Mouse (Mus musculus) heart, postnatal 10 days (tissue): ENCODE results near the gene C9. TPM values are rescaled to one million over a fixed set of nuclear protein-coding genes. Genes with fewer than 3 reads are reported as not detected.
A peak's percentile ranks its signal among the peaks of the same experiment; 100 is the strongest.

Source experiments
- DNase-seq, 2 experiments: peaks; one replicate each; pipeline ENCODE4 v3.0.0; 2021
- intact Hi-C: fragments of 180-260 bp; cut with DNase I; formaldehyde crosslinking; loops from one replicate; pipeline ENCODE4 v1.15.1; 2025
- total RNA-seq, 2 experiments: library from RNA; stranded (reverse); gene quantifications; 2 replicates each; pipeline ENCODE4 v1.2.3; 2021

The C9 gene
- total RNA-seq, 2 experiments from 2014 or later: not detected

- DNase-seq: no peak
- intact Hi-C loops: no loop called here
Observed at GRCm38 (mm10) chr15:6468845-6469244, 23.7 kb downstream of the C9 start.

GRCm38 (mm10) chr15:6469384-6469783 lies 24.3 kb downstream of the C9 start:
- intact Hi-C loops: no loop called here
- no peak for DNase-seq

GRCm38 (mm10) chr15:6483561-6483960 lies 38.4 kb downstream of the C9 start:
- no peak for DNase-seq
- intact Hi-C loops: no loop called here

DNA sequence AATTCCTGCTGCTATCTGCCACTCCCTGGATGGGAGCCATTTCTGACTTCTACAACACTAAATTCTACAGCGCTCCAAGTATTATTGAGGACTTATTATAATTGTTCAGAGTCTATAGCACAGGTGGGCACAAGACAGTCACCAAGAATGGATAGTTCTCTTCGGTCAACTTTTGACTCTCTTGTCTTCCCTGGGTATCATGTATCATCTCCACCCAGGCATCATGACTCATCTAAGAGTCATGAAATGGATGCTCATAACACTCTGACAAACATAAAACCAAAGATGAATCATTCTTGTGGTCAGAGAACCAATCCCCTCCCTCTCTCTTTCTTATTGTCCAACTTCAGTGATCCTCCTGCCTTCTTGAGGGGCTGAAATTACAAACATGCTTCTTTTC lies 47.3 kb downstream of the C9 start:
- intact Hi-C loops: no loop called here
- DNase-seq: no peak

DNA sequence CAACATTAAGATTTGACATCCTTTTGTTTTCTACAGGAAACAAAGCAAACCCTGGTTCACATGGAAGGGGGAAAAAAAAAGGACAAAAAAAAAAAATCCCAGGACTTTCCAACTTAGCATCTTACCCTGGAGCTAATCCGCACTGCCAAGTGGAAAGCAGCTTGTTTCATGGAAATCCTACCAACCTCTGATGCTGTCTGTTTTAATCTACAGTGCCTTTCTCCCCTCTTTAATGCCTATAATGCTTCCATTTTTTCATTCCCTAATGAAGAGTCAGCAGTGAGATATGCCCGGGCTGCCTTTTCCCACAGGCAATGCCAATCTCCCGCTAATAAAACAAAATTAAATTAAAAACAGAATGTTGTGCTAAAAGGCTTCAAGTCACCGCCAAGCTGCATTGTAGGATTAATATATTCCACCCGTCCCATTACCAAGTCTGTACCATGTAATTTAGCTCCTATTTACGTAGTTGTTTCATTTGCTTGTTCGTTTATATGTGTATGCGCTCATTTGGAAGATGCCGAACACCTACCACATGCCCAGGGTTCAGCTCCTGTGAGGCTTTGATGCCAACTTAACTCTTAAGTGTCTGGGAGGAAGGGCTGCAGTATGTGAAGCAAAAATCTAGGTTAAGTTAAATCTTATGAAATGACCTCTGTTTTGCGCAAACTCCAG lies 53.4 kb downstream of the C9 start:
- intact Hi-C loops: no loop called here
- no peak for DNase-seq

DNA sequence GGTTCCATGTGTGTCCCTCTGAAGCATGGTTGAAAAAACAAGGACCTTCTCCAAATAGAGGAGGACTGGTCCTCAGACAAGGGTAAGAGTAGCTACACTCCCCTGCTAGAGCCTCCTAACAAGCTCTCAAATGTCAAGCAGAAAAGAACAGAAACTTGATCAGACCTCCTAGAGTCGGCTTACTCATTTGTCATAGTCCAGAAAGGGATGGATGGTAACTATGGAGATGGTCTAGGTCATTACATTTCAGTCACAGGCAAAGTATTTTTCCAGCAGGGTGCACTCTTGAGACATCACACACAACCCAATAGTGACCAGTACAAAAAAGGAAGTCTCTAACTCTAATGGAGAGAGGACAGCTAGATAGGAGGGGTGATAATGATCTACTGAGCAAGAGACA lies 55.7 kb downstream of the C9 start:
- DNase-seq: peak; percentile 29 to 31
- intact Hi-C loops: loop anchor here (2.0 to 5.0 kb wide), 2 partner anchors 70 to 127 kb away; no protein-coding TSS in a partner anchor

- intact Hi-C loops: no loop called here
- no peak for DNase-seq
Observed at GRCm38 (mm10) chr15:6517525-6517924, 72.4 kb downstream of the C9 start.

- intact Hi-C loops: no loop called here
- no peak for DNase-seq
Observed at GRCm38 (mm10) chr15:6519417-6520255, 74.5 kb downstream of the C9 start.

DNA sequence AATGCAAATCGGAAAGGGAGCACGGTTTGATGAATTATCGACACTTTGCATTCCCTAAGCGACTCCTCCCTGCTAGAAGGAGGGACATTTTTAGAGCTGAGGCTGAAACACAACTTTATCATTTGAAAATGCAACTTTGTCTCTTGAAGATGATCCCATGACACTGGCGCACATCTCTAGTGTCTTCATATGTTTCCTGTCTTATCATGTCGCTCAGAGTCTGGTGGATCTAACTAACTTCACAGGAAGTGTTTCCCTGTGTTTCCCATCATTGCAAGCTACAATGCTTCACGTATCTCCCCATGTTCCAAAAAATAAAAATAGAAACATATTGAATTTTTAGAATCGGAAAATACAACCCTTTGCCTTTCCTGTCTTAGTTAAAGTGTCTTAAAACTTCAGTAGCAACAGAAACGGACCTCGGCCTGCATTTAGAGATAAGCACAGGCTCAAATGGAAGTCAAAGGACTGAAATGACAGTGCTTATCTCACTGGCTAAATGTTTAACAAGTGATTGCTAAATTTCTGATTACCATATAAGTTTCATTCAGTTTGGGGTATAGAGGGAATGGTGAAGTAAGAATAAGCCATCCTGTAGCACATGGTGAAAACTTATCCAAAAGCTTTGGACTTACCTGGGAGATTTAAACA lies 75.5 kb downstream of the C9 start:
- no peak for DNase-seq
- intact Hi-C loops: no loop called here

- intact Hi-C loops: no loop called here
- DNase-seq: peak in 1 of 2 experiments; percentile 6
Observed at GRCm38 (mm10) chr15:6522653-6523167, 77.6 kb downstream of the C9 start, which contains the start of gene Fyb. TSS of gene Fyb (plus strand) at chr15:6522853.

GRCm38 (mm10) chr15:6524801-6525200 lies 79.7 kb downstream of the C9 start:
- DNase-seq: no peak
- intact Hi-C loops: no loop called here

DNA sequence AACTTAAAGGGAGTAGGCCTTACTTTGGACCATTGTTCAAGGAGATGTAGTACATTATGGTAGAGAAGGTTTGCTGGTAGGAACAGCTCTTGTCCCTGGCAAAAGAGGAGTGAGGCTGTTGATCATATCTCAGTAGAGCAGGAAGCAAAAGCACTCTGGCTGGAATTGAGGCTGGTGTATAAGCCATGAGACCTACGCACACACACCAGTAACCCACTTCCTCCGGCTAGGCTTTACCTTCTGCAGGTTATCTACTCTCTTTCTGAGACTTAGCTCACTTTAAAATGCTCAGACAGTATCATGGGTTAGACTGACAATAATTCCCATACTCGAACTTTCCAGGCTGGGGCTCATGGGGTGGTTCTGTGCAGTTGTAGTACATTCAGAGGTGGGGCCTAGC lies 80.3 kb downstream of the C9 start:
- DNase-seq: no peak
- intact Hi-C loops: no loop called here

- intact Hi-C loops: no loop called here
- no peak for DNase-seq
Observed at GRCm38 (mm10) chr15:6533858-6534343, 88.8 kb downstream of the C9 start.

- no peak for DNase-seq
- intact Hi-C loops: no loop called here
Observed at GRCm38 (mm10) chr15:6534592-6534991, 89.5 kb downstream of the C9 start.

- intact Hi-C loops: no loop called here
- no peak for DNase-seq
Observed at GRCm38 (mm10) chr15:6539639-6540338, 94.7 kb downstream of the C9 start.

Other genes starting within 250 kb of the C9 start
- gene Dab2, start 145.5 kb upstream of the C9 start, total RNA-seq: 10 to 100 TPM; 42.4 to 50.6 TPM
- 10 to 100 TPM; 10.3 to 13.2 TPM for gene Fyb, start 77.5 kb downstream of the C9 start, total RNA-seq